Mouse (Mus musculus): ENCODE data around the gene Dtd2. TPM values are rescaled to one million over a fixed set of nuclear protein-coding genes. Genes with fewer than 3 reads are reported as not detected.
A peak's percentile ranks its signal among the peaks of the same experiment; 100 is the strongest.

Dtd2 gene
- 16.5 and 18.4 TPM in 2 replicates for total RNA-seq (2021)
- long read RNA-seq, experiment 1, transcript Dtd2-201 (3 exons, 2,564 nt), result major isoform, 45 of 64 reads
- long read RNA-seq, experiment 1, partial matches to known transcripts, result 0 of 64 reads
- long read RNA-seq, experiment 1, other reads (novel, unspliced or antisense), result 15 of 64 reads
- long read RNA-seq, experiment 2, transcript Dtd2-201 (3 exons, 2,564 nt), result major isoform, 17 of 29 reads
- long read RNA-seq, experiment 2, partial matches to known transcripts, result 0 of 29 reads
- long read RNA-seq, experiment 2, other reads (novel, unspliced or antisense), result 11 of 29 reads

DNA sequence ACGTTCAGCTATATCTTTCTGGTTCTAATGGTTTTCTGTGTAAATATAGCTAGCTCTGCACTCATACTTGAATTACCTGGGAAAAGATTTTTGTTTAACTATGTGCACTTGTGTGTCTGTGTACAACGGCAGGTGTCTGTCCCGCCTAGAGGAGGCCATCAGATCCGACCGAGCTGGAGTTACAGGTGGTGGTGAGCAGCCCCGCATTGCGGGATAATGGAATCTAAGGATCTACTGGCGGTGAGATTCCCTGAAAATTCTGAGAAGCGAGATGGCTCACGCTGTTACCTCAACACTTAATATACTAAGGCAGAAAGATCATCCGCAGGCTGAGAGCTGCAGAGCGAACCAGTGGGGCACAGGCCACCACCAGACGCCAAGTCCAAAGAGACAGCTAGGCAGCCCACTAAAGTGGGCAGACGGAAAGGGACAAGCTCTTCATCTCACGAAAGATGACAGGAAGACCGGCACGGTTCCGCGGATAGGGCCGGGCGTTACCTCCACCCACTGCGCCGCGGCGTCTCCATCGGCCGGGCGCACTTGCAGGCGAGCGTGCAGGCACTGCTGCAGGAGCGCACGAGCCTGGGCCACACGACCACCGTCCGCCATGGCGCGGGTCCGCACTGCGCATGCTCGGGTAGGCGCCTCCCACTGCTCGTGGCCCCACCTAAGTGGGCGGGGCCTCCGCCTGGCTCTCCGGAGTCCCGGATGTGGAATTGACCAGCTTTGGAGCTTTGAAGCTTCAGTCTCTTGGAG lies at the start of gene Dtd2:
TSS of gene Dtd2 (minus strand) at position 625 of the 756 bp plus-strand sequence.
- DNase-seq, result peak; percentile 98

- no peak for DNase-seq
Observed at GRCm38 (mm10) chr12:52049324-52049723, 43.0 kb upstream of the Dtd2 start.

DNA sequence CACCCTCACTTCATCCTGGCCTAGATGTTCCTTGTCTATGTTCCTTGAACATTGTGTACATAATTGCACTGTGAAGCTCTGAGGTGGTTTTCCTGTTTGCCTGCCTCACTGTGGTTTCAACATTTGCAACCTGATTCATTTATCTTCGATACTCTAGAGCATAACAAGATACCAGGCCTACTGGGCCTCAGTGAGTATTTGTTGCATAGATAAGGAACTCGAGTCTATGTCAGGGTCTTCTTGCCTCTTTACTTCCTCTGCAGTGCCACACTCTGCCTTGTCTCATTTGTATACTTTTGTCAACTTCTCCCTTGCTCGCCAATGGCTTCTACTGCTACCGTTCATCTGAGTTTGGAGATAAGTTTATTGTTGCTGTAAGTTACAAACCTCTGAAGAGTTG lies 40.1 kb upstream of the Dtd2 start:
- DNase-seq, result no peak

- DNase-seq, result peak; percentile 58
Observed at GRCm38 (mm10) chr12:52042818-52043336, 36.6 kb upstream of the Dtd2 start.

GRCm38 (mm10) chr12:52038352-52038751 lies 32.1 kb upstream of the Dtd2 start:
- no peak for DNase-seq

- DNase-seq, result no peak
Observed at GRCm38 (mm10) chr12:52034956-52035355, 28.7 kb upstream of the Dtd2 start.

- no peak for DNase-seq
Observed at GRCm38 (mm10) chr12:52032276-52032675, 26.0 kb upstream of the Dtd2 start.

DNA sequence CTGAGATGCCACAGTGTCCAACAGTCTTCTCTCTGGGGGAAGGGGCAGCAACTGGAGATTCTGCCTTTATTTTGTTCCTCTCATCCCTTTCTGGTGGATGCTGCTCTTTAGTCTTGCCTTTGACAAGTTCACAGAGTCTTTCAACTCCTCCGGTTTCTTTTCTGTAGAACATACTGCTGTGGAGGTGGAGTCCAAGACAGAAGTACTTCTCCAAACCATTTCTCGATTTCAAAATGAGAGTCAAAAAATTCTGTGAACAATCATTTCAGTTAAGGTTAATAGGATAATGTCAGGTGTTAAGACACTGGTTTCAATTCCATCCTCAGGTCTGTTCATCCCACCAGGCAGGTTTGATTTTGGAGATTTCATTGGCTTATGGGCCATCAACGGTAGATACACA lies 21.7 kb upstream of the Dtd2 start, which contains the start of gene Gpr33:
TSS of gene Gpr33 (minus strand) at position 101 of the 400 bp plus-strand sequence.
- DNase-seq, result no peak

DNA sequence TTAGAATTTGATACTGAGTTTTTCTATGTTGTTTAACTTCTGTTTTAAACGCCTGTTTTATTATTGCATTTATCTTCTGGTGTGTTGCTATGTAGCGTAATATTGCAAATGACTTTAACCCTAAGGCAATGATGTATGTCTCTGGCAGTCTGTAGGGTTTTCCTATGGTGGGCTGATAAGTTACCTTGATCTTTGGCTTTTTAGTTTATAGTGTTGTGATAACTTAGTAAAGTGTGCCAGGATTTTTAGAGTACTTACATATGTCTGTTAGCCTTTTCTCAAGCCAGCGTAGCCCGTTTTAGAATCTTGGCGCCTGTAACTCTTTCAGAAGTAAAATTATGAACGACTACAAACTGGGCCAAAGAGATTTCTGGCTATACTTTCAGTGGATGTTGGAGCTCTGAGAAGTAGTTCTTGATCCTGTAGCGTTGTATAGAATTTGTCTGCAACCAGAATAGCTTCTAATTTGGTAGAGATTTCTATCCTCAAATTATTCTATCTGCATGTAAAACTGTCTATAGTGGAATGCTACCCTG lies 8.3 kb upstream of the Dtd2 start:
- DNase-seq, result no peak

- peak; percentile 34 for DNase-seq
Observed at GRCm38 (mm10) chr12:52014044-52014443, 7.7 kb upstream of the Dtd2 start.

GRCm38 (mm10) chr12:52013274-52013673 lies 7.0 kb upstream of the Dtd2 start:
- no peak for DNase-seq

GRCm38 (mm10) chr12:52012159-52012558 lies 5.9 kb upstream of the Dtd2 start:
- no peak for DNase-seq

DNA sequence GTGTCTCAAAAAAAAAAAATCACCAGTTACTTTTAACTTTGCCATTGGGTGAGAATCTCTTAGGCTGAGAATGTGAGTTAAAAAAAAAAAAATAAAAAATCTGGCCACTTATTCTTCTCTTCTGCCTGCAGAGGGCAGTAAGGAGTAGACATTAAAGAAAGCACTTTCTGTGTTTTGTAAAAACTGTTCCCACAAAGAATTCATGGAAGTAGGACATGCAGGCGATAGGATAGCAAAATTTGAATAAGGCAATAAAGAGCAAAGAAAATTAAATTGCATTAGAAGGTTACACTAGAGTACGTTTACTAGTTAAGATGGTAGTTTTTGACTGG lies 4.3 kb upstream of the Dtd2 start:
- no peak for DNase-seq

GRCm38 (mm10) chr12:52009928-52010629 lies 3.8 kb upstream of the Dtd2 start:
- no peak for DNase-seq

DNA sequence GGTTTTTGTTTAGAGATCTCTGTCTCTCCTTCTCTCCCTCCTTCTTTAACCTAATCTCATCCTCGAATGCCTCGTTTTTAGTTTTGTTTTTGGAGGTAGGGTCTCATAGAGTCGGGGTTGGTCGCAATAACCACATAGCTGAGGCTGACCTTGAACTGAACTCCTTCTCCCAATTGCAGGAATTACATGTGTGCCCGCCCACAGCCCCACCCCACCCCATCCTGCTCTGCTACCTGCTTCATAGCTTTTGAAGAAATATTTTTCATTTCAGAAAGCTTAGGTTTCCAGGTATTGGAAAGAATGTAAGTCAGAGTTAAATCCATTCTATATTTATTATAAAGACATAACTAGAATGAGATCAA lies 313 bp upstream of the Dtd2 start:
- no peak for DNase-seq

DNA sequence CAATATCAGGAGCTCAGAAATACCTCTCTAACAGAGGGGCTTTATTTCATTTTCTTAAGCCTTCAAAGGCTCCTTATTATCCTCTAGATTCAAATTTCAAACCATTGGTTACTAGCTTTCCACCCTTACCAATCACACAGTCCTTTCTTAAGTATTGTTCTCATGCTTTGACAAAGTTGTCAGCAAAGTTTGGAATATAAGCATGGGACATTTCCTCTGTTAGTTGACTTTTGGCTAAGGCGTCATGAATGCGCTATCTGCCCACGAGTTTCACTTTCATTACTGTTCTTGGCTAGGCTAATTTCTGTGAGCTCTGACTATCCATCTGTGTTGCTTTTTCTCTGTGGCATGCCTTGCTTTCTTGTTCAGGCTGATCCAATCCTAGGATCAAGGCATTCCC lies 3.6 kb downstream of the Dtd2 start:
- no peak for DNase-seq

GRCm38 (mm10) chr12:52001544-52001943 lies 4.8 kb downstream of the Dtd2 start:
- DNase-seq, result peak; percentile 73

DNA sequence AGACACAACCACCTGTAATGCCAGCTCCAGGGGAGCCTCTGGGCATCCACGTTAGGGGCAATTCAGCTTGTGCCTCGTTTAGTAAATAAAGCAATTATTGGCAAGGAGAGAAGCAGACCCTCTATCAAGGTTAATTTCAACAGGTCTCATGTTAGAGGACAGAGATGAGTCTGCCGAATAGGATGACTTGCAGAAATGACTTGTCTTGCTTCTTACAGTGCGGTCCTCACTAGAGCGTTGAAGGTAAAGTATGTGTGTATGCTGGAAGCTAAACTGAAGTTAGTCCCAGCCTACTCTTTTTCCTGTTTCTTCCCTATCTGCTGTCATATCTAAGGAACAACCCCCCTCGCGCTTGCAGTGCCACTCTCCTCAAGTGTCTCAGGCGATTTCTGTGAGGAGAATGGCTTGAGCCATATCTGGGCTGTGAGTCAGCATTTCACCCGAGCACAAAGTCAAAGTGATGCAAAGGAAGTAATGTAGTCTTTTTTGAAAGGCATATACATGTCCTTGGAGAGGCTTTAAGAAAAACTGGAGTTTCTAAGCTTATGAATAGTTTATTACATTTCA lies 7.9 kb downstream of the Dtd2 start:
- no peak for DNase-seq

GRCm38 (mm10) chr12:51995738-51996536 lies 10.4 kb downstream of the Dtd2 start:
- no peak for DNase-seq

DNA sequence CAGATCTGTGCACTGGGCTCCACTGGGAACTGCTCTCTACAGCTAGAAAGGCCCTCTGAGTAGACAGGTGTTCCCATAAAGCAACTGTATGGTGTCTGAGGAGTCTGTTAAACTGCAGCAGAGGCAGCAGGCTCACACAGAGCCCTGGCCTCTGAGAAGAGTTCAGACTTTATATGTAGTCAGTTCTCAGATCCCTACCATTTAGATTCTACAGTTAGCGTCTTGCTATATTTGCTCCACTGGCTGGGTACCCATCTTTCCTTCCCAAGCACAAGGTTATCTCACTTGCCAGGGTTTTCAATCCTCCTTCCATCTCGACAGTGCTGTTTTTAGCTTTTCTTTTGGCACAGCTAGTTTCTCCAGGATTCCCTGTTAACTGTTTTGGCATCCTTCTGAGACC lies 15.7 kb downstream of the Dtd2 start:
- DNase-seq, result no peak

DNA sequence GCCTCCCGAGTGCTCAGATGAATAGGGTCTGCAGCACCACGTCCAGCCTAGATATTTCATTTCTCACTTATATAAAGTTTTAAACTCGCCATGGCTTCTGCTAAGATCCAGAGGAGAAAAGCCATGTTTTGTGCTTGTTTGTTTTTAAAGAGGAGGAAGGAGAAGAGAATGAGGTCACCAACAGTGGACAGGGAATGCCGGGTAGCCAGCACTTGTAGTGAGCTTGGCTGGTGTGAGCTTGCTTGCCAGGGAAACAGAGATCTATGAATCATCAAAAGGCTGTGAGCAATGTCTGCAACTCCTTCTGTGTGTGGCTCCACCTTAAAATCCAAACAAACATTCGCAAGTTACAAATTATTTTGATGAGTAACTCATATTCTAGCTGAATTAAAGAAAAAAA lies 17.8 kb downstream of the Dtd2 start:
- peak; percentile 27 for DNase-seq

- DNase-seq, result no peak
Observed at GRCm38 (mm10) chr12:51985826-51986225, 20.5 kb downstream of the Dtd2 start.

All from adrenal gland, postnatal 14 days (tissue).